Mouse (Mus musculus): ENCODE data around the gene Nckap5. TPM values are rescaled to one million over a fixed set of nuclear protein-coding genes. Genes with fewer than 3 reads are reported as not detected.

Nckap5 gene
- polyA plus RNA-seq, 1 experiment from 2014 or later, result 10.9 TPM

GRCm38 (mm10) chr1:126451472-126451871, 379.1 kb downstream of the Nckap5 start:
- ATAC-seq, result no peak
- Histone ChIP-seq H3K4me1 (ENCODE audit: control insufficient read depth, insufficient read depth, low read length) (no peaks in the 10 kb centered on the region; the same call in 1 of the 2 replicates), H3K9me3 (replicated peaks; ENCODE audit: control insufficient read depth, low read length, poor library complexity, severe bottlenecking) (no peaks in the 10 kb centered on the region), H3K36me3 (ENCODE audit: control insufficient read depth, insufficient read depth, low read length) (no peaks in the 10 kb centered on the region), H3K27ac (ENCODE audit: low read length) (no peak overlapping the region), H3K4me3 (ENCODE audit: low read depth, low read length) (no peak overlapping the region), H3K27me3 (ENCODE audit: control insufficient read depth, insufficient read depth, low read depth, low read length) (no peaks in the 10 kb centered on the region), H3K4me2 (ENCODE audit: low read length) (no peak overlapping the region), H3K9ac (ENCODE audit: low read depth, low read length) (no peak overlapping the region)
- 50% methylated on average over 9 of the region's 9 CpGs for WGBS

DNA sequence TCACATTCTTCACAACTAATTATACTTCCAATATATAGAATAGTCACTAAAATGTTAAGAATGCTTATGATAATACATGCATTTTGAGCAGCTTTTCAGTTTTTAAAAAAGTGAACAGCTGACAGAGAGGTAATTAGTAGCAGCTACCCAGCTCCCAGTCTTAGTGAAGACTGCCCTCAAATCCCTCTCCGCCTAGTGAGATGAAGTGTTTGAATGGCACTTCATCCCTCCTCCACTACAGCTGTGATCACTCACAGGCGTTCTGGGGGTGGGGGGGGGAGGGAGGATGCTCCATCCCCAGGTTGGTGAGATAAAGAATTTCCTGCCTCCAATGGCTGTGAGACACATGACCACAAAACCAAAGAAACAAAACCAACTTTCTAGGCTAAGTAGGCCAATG, 381.2 kb downstream of the Nckap5 start:
- no peak for ATAC-seq
- 40% methylated on average over 2 of the region's 2 CpGs for WGBS
- H3K36me3 ChIP-seq (ENCODE audit: control insufficient read depth, insufficient read depth, low read length), result no peaks in the 10 kb centered on the region
- no peak overlapping the region for H3K4me3 ChIP-seq (ENCODE audit: low read depth, low read length)
- H3K9me3 ChIP-seq (replicated peaks; ENCODE audit: control insufficient read depth, low read length, poor library complexity, severe bottlenecking), result no peaks in the 10 kb centered on the region
- no peaks in the 10 kb centered on the region for H3K4me1 ChIP-seq (ENCODE audit: control insufficient read depth, insufficient read depth, low read length)
- H3K4me2 ChIP-seq (ENCODE audit: low read length), result no peak overlapping the region
- no peak overlapping the region for H3K27ac ChIP-seq (ENCODE audit: low read length)
- no peak overlapping the region for H3K9ac ChIP-seq (ENCODE audit: low read depth, low read length)
- no peaks in the 10 kb centered on the region for H3K27me3 ChIP-seq (ENCODE audit: control insufficient read depth, insufficient read depth, low read depth, low read length)

GRCm38 (mm10) chr1:126443890-126444289, 386.7 kb downstream of the Nckap5 start:
- Histone ChIP-seq H3K27ac (ENCODE audit: low read length) (no peak overlapping the region), H3K4me3 (ENCODE audit: low read depth, low read length) (no peak overlapping the region), H3K9ac (ENCODE audit: low read depth, low read length) (no peak overlapping the region), H3K4me1 (ENCODE audit: control insufficient read depth, insufficient read depth, low read length) (no peaks in the 10 kb centered on the region), H3K27me3 (ENCODE audit: control insufficient read depth, insufficient read depth, low read depth, low read length) (no peaks in the 10 kb centered on the region), H3K4me2 (ENCODE audit: low read length) (no peak overlapping the region), H3K9me3 (replicated peaks; ENCODE audit: control insufficient read depth, low read length, poor library complexity, severe bottlenecking) (no peaks in the 10 kb centered on the region), H3K36me3 (ENCODE audit: control insufficient read depth, insufficient read depth, low read length) (no peaks in the 10 kb centered on the region)
- ATAC-seq, result no peak
- 55% methylated on average over 2 of the region's 2 CpGs for WGBS

DNA sequence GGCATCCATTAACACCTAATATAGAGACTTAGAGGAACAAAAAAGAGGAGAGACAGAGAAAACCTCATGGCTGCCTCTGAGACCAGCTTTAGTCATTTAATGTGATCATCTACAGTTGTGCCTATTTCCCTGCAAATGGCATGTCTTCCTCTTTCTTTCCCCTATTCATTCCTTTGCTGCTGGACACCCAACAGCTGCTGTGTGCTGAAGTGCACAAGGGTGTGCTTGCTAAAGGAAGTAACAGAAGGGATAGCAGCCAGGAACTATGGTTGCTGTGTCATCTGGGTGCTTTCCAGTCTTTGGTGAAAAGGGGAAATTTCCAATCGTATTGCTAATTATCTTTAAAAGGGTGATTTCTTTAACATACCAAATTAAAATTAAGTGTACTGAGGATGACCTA, 387.9 kb downstream of the Nckap5 start:
- H3K36me3 ChIP-seq (ENCODE audit: control insufficient read depth, insufficient read depth, low read length), result no peaks in the 10 kb centered on the region
- H3K27me3 ChIP-seq (ENCODE audit: control insufficient read depth, insufficient read depth, low read depth, low read length), result no peaks in the 10 kb centered on the region
- no peak overlapping the region for H3K4me2 ChIP-seq (ENCODE audit: low read length)
- H3K27ac ChIP-seq (ENCODE audit: low read length), result no peak overlapping the region
- no peaks in the 10 kb centered on the region for H3K4me1 ChIP-seq (ENCODE audit: control insufficient read depth, insufficient read depth, low read length)
- 85% methylated on average over 1 of the region's 1 CpGs for WGBS
- H3K4me3 ChIP-seq (ENCODE audit: low read depth, low read length), result no peak overlapping the region
- ATAC-seq, result no peak
- H3K9me3 ChIP-seq (replicated peaks; ENCODE audit: control insufficient read depth, low read length, poor library complexity, severe bottlenecking), result no peaks in the 10 kb centered on the region
- H3K9ac ChIP-seq (ENCODE audit: low read depth, low read length), result no peak overlapping the region

- H3K36me3 ChIP-seq (ENCODE audit: control insufficient read depth, insufficient read depth, low read length), result no peaks in the 10 kb centered on the region
- no peak overlapping the region for H3K27ac ChIP-seq (ENCODE audit: low read length)
- no peak overlapping the region for H3K9ac ChIP-seq (ENCODE audit: low read depth, low read length)
- no peak overlapping the region for H3K4me3 ChIP-seq (ENCODE audit: low read depth, low read length)
- H3K4me2 ChIP-seq (ENCODE audit: low read length), result no peak overlapping the region
- H3K27me3 ChIP-seq (ENCODE audit: control insufficient read depth, insufficient read depth, low read depth, low read length), result no peaks in the 10 kb centered on the region
- H3K4me1 ChIP-seq (ENCODE audit: control insufficient read depth, insufficient read depth, low read length), result no peaks in the 10 kb centered on the region
- ATAC-seq, result 0 out of 2 replicates have a peak, but pooled peaks have one; percentile 21
- H3K9me3 ChIP-seq (replicated peaks; ENCODE audit: control insufficient read depth, low read length, poor library complexity, severe bottlenecking), result no peaks in the 10 kb centered on the region
- 66% methylated on average over 6 of the region's 6 CpGs for WGBS
Observed at GRCm38 (mm10) chr1:126438000-126438572, 392.5 kb downstream of the Nckap5 start.

- no peak for ATAC-seq
- no peaks in the 10 kb centered on the region for H3K27me3 ChIP-seq (ENCODE audit: control insufficient read depth, insufficient read depth, low read depth, low read length)
- no peaks in the 10 kb centered on the region for H3K4me1 ChIP-seq (ENCODE audit: control insufficient read depth, insufficient read depth, low read length)
- 54% methylated on average over 9 of the region's 9 CpGs for WGBS
- H3K9me3 ChIP-seq (replicated peaks; ENCODE audit: control insufficient read depth, low read length, poor library complexity, severe bottlenecking), result no peaks in the 10 kb centered on the region
- no peak overlapping the region for H3K9ac ChIP-seq (ENCODE audit: low read depth, low read length)
- H3K27ac ChIP-seq (ENCODE audit: low read length), result no peak overlapping the region
- H3K4me3 ChIP-seq (ENCODE audit: low read depth, low read length), result no peak overlapping the region
- H3K36me3 ChIP-seq (ENCODE audit: control insufficient read depth, insufficient read depth, low read length), result no peaks in the 10 kb centered on the region
- H3K4me2 ChIP-seq (ENCODE audit: low read length), result no peak overlapping the region
Observed at GRCm38 (mm10) chr1:126436937-126437667, 393.5 kb downstream of the Nckap5 start.

GRCm38 (mm10) chr1:126432285-126432684, 398.3 kb downstream of the Nckap5 start:
- ATAC-seq, result no peak
- Histone ChIP-seq H3K4me1 (ENCODE audit: control insufficient read depth, insufficient read depth, low read length) (peaks cover 3% of the 10 kb centered on the region; the same call in 1 of the 2 replicates), H3K9ac (ENCODE audit: low read depth, low read length) (no peak overlapping the region), H3K4me3 (ENCODE audit: low read depth, low read length) (no peak overlapping the region), H3K27ac (ENCODE audit: low read length) (no peak overlapping the region), H3K9me3 (replicated peaks; ENCODE audit: control insufficient read depth, low read length, poor library complexity, severe bottlenecking) (no peaks in the 10 kb centered on the region), H3K36me3 (ENCODE audit: control insufficient read depth, insufficient read depth, low read length) (no peaks in the 10 kb centered on the region), H3K4me2 (ENCODE audit: low read length) (no peak overlapping the region), H3K27me3 (ENCODE audit: control insufficient read depth, insufficient read depth, low read depth, low read length) (no peaks in the 10 kb centered on the region)
- 88% methylated on average over 4 of the region's 4 CpGs for WGBS

DNA sequence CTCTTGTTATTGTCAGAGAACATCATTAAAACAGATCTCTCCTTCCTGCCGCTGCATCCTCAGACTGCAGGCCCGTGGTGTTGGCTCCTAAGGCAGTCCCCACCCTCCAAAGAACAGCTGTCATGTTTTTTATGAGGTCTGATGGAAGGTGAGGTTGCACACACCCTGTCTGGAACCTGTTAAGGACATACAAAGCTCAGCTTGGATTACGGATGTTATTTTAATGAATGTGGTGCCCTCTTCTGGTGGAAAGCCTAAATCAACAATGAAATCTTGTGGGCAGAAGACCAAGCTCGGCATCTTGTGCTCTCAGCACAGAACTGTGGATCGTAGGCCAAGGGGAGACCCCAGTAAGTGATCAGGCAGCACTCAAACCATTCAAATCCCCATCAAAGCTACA, 399.0 kb downstream of the Nckap5 start:
- 0 out of 2 replicates have a peak overlapping the region, but pooled peaks have one; percentile 8 for H3K9ac ChIP-seq (ENCODE audit: low read depth, low read length)
- H3K4me1 ChIP-seq (ENCODE audit: control insufficient read depth, insufficient read depth, low read length), result peaks cover 3% of the 10 kb centered on the region; the same call in 1 of the 2 replicates
- 21% methylated on average over 5 of the region's 5 CpGs for WGBS
- H3K36me3 ChIP-seq (ENCODE audit: control insufficient read depth, insufficient read depth, low read length), result no peaks in the 10 kb centered on the region
- H3K9me3 ChIP-seq (replicated peaks; ENCODE audit: control insufficient read depth, low read length, poor library complexity, severe bottlenecking), result no peaks in the 10 kb centered on the region
- H3K4me2 ChIP-seq (ENCODE audit: low read length), result no peak overlapping the region
- peak; percentile 84 for ATAC-seq
- no peaks in the 10 kb centered on the region for H3K27me3 ChIP-seq (ENCODE audit: control insufficient read depth, insufficient read depth, low read depth, low read length)
- H3K4me3 ChIP-seq (ENCODE audit: low read depth, low read length), result no peak overlapping the region
- no peak overlapping the region; the same call in 1 of the 2 replicates for H3K27ac ChIP-seq (ENCODE audit: low read length)

DNA sequence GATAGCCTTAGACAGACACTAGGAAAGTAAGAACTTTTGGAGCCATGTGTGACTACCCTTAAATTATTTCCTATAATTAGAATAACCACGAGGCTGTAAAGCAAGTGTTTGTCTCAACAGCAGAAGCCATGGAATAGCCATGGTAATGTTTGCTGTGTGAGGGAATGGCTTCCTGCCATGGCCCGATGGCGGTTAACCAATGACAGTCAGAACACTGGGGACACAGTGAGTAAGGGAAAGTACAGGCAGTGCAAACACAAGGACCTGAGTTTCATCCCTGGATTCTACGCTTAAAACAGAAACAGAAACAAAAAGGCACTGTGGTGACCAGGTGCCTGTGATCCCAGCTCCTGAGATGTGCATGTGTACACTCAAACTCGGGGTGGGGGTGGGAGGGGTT, 419.2 kb downstream of the Nckap5 start:
- Histone ChIP-seq H3K27me3 (ENCODE audit: control insufficient read depth, insufficient read depth, low read depth, low read length) (no peaks in the 10 kb centered on the region), H3K9ac (ENCODE audit: low read depth, low read length) (no peak overlapping the region), H3K27ac (ENCODE audit: low read length) (no peak overlapping the region), H3K9me3 (replicated peaks; ENCODE audit: control insufficient read depth, low read length, poor library complexity, severe bottlenecking) (no peaks in the 10 kb centered on the region), H3K4me3 (ENCODE audit: low read depth, low read length) (no peak overlapping the region), H3K4me1 (ENCODE audit: control insufficient read depth, insufficient read depth, low read length) (no peaks in the 10 kb centered on the region), H3K36me3 (ENCODE audit: control insufficient read depth, insufficient read depth, low read length) (no peaks in the 10 kb centered on the region), H3K4me2 (ENCODE audit: low read length) (no peak overlapping the region)
- 89% methylated on average over 5 of the region's 5 CpGs for WGBS
- ATAC-seq, result no peak

Data from midbrain, embryonic 16.5 days (tissue).